Mouse (Mus musculus): Measurements from ENCODE around the gene Psmg4. TPM values are rescaled to one million over a fixed set of nuclear protein-coding genes. Genes with fewer than 3 reads are reported as not detected.
A peak's percentile ranks its signal among the peaks of the same experiment; 100 is the strongest.

Psmg4 gene
- polyA plus RNA-seq, 1 experiment from 2014 or later: 50.5 TPM

DNA sequence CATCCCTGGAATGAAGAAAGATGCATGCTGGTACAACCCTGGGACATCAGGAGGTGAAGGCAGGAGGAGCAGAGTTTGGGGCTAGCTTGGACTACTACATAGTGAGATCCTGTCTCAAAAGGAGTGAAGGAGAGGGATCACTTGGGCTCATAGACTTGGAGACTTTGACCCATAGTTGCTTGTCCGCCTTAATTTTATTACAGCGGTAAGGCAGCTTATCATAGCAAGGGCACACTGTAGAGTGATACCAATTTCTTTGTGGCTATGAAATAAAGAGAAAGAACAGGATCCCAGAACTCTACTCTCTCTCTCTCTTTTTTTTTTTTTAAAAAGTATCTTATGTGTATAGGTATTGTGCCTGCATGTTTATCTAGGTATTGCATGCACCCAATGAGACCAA lies 42.2 kb upstream of the Psmg4 start:
- no peak for TF ChIP-seq EP300 (IDR thresholded peaks at IDR 0.05; ENCODE audit: low read depth)
- TF ChIP-seq CTCF (IDR thresholded peaks at IDR 0.05; ENCODE audit: low read depth): no peak
- Histone ChIP-seq H3K27me3 (ENCODE audit: insufficient read depth, low read length) (no peaks in the 10 kb centered on the region), H3K9ac (replicated peaks) (no peak overlapping the region), H3K9me3 (ENCODE audit: low read length) (no peaks in the 10 kb centered on the region), H3K4me1 (ENCODE audit: insufficient read depth) (peaks cover 6% of the 10 kb centered on the region; the same call in 1 of the 2 replicates), H3K4me3 (ENCODE audit: low read depth, low read length) (no peak overlapping the region), H3K4me2 (ENCODE audit: low read depth, low read length) (no peak overlapping the region), H3K27ac (ENCODE audit: low read depth) (no peak overlapping the region), H3K36me3 (replicated peaks; ENCODE audit: insufficient read depth, low read length) (no peaks in the 10 kb centered on the region)
- ATAC-seq: no peak
- no peak for DNase-seq
- 83% methylated on average over 2 of the region's 2 CpGs for WGBS (ENCODE audit: insufficient replicate concordance)

DNA sequence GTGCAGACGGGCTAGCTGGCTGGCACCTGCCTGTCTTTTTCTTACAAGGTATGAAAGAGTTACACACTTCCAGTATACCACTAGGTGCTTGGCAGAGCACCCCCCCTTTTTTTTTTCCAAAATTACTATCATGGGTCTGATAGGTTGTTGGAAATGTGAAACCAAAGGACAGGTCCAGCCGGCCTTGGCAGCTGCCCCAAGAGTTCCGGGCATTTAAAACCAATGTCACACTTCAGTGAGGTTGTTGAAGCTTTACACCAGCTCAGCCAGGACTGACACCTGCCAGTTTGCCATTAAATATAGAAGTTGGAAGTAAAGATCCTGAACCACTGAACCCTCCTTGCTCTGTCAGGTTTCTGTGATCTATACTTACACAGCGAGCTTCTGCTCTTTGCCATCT lies 37.1 kb upstream of the Psmg4 start:
- Histone ChIP-seq H3K36me3 (replicated peaks; ENCODE audit: insufficient read depth, low read length) (no peaks in the 10 kb centered on the region), H3K27me3 (ENCODE audit: insufficient read depth, low read length) (peaks cover 14% of the 10 kb centered on the region), H3K9ac (replicated peaks) (no peak overlapping the region), H3K4me3 (ENCODE audit: low read depth, low read length) (no peak overlapping the region), H3K4me1 (ENCODE audit: insufficient read depth) (peaks cover 13% of the 10 kb centered on the region), H3K9me3 (ENCODE audit: low read length) (no peaks in the 10 kb centered on the region), H3K27ac (ENCODE audit: low read depth) (no peak overlapping the region), H3K4me2 (ENCODE audit: low read depth, low read length) (no peak overlapping the region)
- ATAC-seq (no peak), DNase-seq (no peak)
- TF ChIP-seq CTCF (IDR thresholded peaks at IDR 0.05; ENCODE audit: low read depth) (no peak), EP300 (IDR thresholded peaks at IDR 0.05; ENCODE audit: low read depth) (no peak)
- 85% methylated on average over 4 of the region's 4 CpGs for WGBS (ENCODE audit: insufficient replicate concordance)

- no peak for ATAC-seq
- TF ChIP-seq CTCF (IDR thresholded peaks at IDR 0.05; ENCODE audit: low read depth): no peak
- TF ChIP-seq EP300 (IDR thresholded peaks at IDR 0.05; ENCODE audit: low read depth): no peak
- no peak overlapping the region for H3K27ac ChIP-seq (ENCODE audit: low read depth)
- H3K4me2 ChIP-seq (ENCODE audit: low read depth, low read length): no peak overlapping the region
- 71% methylated on average over 7 of the region's 9 CpGs for WGBS (ENCODE audit: insufficient replicate concordance)
- peaks cover 39% of the 10 kb centered on the region for H3K27me3 ChIP-seq (ENCODE audit: insufficient read depth, low read length)
- no peak for DNase-seq
- H3K9ac ChIP-seq (replicated peaks): no peak overlapping the region
- H3K4me1 ChIP-seq (ENCODE audit: insufficient read depth): peaks cover 19% of the 10 kb centered on the region
- no peak overlapping the region for H3K4me3 ChIP-seq (ENCODE audit: low read depth, low read length)
- H3K9me3 ChIP-seq (ENCODE audit: low read length): no peaks in the 10 kb centered on the region
- H3K36me3 ChIP-seq (replicated peaks; ENCODE audit: insufficient read depth, low read length): no peaks in the 10 kb centered on the region
Measured at GRCm38 (mm10) chr13:34128276-34129114, 34.3 kb upstream of the Psmg4 start.

DNA sequence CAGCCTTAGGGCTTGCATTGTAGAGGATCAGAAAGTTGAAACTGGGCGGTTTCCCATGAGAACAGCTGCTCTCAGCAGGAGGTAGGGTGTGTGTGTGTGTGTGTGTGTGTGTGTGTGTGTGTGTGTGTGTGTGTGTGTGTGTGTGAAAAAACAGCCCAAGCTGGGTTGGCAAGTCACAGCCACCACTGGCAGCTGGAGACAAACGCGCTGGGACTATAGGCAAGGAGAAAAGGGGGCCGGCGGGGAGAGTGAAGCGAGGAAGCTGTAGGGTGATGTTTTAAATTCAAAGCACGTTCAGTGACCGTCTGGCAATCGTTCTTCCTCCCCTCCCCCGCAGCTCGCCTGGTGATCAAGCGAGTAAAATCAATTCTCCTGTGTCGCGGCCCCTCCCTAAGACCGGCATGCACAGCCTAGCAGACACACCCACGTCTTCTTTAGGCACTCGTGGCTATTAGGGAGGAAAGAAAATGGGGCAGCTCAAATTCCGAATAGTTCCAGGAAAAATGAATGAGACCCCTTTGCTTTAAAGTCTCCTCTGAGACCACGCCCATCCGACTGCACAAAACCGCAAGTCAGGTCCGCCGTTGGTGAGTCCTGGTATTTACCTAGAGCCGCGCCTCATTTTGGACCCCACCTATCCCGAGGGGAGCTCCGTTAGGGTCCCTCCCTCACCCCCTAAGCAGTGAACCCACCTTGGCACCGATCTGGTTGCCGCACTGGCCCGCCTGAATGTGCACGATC lies 33.1 kb upstream of the Psmg4 start:
- Histone ChIP-seq H3K9ac (replicated peaks) (peak overlapping the region; percentile 46), H3K27me3 (ENCODE audit: insufficient read depth, low read length) (peaks cover 50% of the 10 kb centered on the region), H3K4me3 (ENCODE audit: low read depth, low read length) (peak overlapping the region; percentile 58), H3K27ac (ENCODE audit: low read depth) (no peak overlapping the region), H3K4me1 (ENCODE audit: insufficient read depth) (peaks cover 21% of the 10 kb centered on the region), H3K36me3 (replicated peaks; ENCODE audit: insufficient read depth, low read length) (no peaks in the 10 kb centered on the region), H3K9me3 (ENCODE audit: low read length) (no peaks in the 10 kb centered on the region), H3K4me2 (ENCODE audit: low read depth, low read length) (peak overlapping the region; percentile 86)
- no peak for TF ChIP-seq CTCF (IDR thresholded peaks at IDR 0.05; ENCODE audit: low read depth)
- no peak for TF ChIP-seq EP300 (IDR thresholded peaks at IDR 0.05; ENCODE audit: low read depth)
- WGBS (ENCODE audit: insufficient replicate concordance): 1% methylated on average over 31 of the region's 31 CpGs
- DNase-seq (peak; percentile 36), ATAC-seq (peak; percentile 41)

GRCm38 (mm10) chr13:34130226-34130731 lies 32.5 kb upstream of the Psmg4 start, which contains the start of gene Tubb2b:
TSS of gene Tubb2b (minus strand) at chr13:34130466.
- H3K4me3 ChIP-seq (ENCODE audit: low read depth, low read length): peak within 1 kb of the TSS; percentile 58
- no peak within 1 kb of the TSS for H3K27ac ChIP-seq (ENCODE audit: low read depth)
- peak; percentile 53 for DNase-seq
- H3K27me3 ChIP-seq (ENCODE audit: insufficient read depth, low read length): peaks cover 56% of the 10 kb centered on the region
- no peaks in the 10 kb centered on the region for H3K36me3 ChIP-seq (replicated peaks; ENCODE audit: insufficient read depth, low read length)
- 2% methylated on average over 26 of the region's 26 CpGs for WGBS (ENCODE audit: insufficient replicate concordance)
- H3K4me2 ChIP-seq (ENCODE audit: low read depth, low read length): peak within 1 kb of the TSS; percentile 86
- TF ChIP-seq EP300 (IDR thresholded peaks at IDR 0.05; ENCODE audit: low read depth) (no peak), CTCF (IDR thresholded peaks at IDR 0.05; ENCODE audit: low read depth) (no peak)
- H3K9me3 ChIP-seq (ENCODE audit: low read length): no peaks in the 10 kb centered on the region
- H3K9ac ChIP-seq (replicated peaks): peak within 1 kb of the TSS; percentile 46
- peak; percentile 54 for ATAC-seq
- H3K4me1 ChIP-seq (ENCODE audit: insufficient read depth): peaks cover 21% of the 10 kb centered on the region

All from liver, postnatal 0 days (tissue).